Comparison of ENCODE assay signal across 20 mouse cellular contexts in the genomic region with DNA sequence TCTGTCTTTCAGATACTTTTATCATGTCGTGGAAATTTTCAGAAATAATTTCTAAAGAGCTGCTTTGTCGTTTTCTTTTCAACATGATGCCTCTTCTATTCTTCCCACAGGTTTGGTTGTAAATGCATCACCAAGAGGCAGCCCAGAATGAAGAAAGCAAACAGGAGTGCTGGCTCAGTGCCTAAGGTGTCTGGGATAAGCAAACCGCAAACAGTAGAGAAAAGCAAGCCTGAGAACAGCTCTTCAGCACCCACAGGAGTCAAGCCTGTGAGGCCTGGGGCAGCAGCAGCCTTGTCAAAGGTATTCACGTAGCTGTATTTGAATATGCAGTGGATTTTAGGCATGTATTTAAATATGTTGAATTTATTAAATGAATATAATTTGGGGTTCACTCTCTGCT. TPM values are rescaled to one million over a fixed set of nuclear protein-coding genes. Genes with fewer than 3 reads are reported as not detected.
DNase-seq lines count a peak whose midpoint lies in the region; ATAC-seq lines count a peak whose summit lies in the region.
"Had no signal": no experiment of that assay in that cellular context is flagged by ENCODE, and none has a peak within 500 bp of the region (broad histone marks: within the 10 kb centered on the region; RNA-seq: fewer than 3 reads in every experiment).

No protein-coding gene starts in this region.

- DNase-seq in forebrain, embryonic 14.5 days (ENCODE audit: low spot score) = peak; percentile 24
- DNase-seq in forebrain, embryonic 11.5 days (ENCODE audit: low spot score) = no peak
- peak; percentile 63 for DNase-seq in urinary bladder, postnatal 14 days (ENCODE audit: low spot score)
- no peak for DNase-seq in urinary bladder, adult 2 months (ENCODE audit: low spot score)
- DNase-seq in lung, postnatal 10 days = peak; percentile 46
- DNase-seq in spleen, adult 12 weeks (ENCODE audit: low spot score) = no peak
- DNase-seq in layer of hippocampus, postnatal 14 days (ENCODE audit: low spot score in 2 of 2) = no peak
- DNase-seq: adrenal gland, postnatal 25 days; embryo, embryonic 11 days; heart, adult 18-20 months; kidney, adult 11 months; kidney, postnatal 10 days; right cerebral cortex, postnatal 14 days had no signal

- no peak overlapping the region for H3K9ac ChIP-seq in forebrain, embryonic 14.5 days (ENCODE audit: low read length)
- no peak overlapping the region for H3K9ac ChIP-seq in forebrain, embryonic 11.5 days (ENCODE audit: low read length)
- H3K9ac ChIP-seq: heart, embryonic 15.5 days; limb, embryonic 12.5 days; liver, embryonic 14.5 days; midbrain, embryonic 15.5 days had no signal

- no peak for ATAC-seq in forebrain, embryonic 14.5 days
- no peak for ATAC-seq in forebrain, embryonic 11.5 days (replicated peaks; ENCODE audit: low FRiP score)
- ATAC-seq: forebrain, embryonic 16.5 days; hindbrain, postnatal 0 days; midbrain, embryonic 15.5 days had no signal

- H3K27ac ChIP-seq in forebrain, embryonic 14.5 days (ENCODE audit: low read depth, low read length) = no peak overlapping the region
- H3K27ac ChIP-seq in forebrain, embryonic 11.5 days (ENCODE audit: low read depth, low read length) = no peak overlapping the region
- H3K27ac ChIP-seq: heart, embryonic 15.5 days; hindbrain, postnatal 0 days; left cerebral cortex, adult 2 months; limb, embryonic 12.5 days; liver, embryonic 14.5 days; midbrain, embryonic 15.5 days had no signal

- H3K9me3 ChIP-seq in forebrain, embryonic 14.5 days (replicated peaks; ENCODE audit: control insufficient read depth, low read length) = no peaks in the 10 kb centered on the region
- no peaks in the 10 kb centered on the region for H3K9me3 ChIP-seq in forebrain, embryonic 11.5 days (ENCODE audit: control insufficient read depth, low read length)
- H3K9me3 ChIP-seq: heart, embryonic 15.5 days; limb, embryonic 12.5 days; midbrain, embryonic 15.5 days had no signal

- no peak overlapping the region for H3K4me3 ChIP-seq in forebrain, embryonic 14.5 days (ENCODE audit: low read depth, low read length)
- H3K4me3 ChIP-seq in forebrain, embryonic 11.5 days (ENCODE audit: low read depth, low read length) = no peak overlapping the region
- H3K4me3 ChIP-seq: heart, embryonic 15.5 days; left cerebral cortex, adult 2 months; limb, embryonic 12.5 days; midbrain, embryonic 15.5 days had no signal

- peaks cover 2% of the 10 kb centered on the region; the same call in 1 of the 2 replicates for H3K4me1 ChIP-seq in forebrain, embryonic 14.5 days (ENCODE audit: control insufficient read depth, insufficient read depth, low read length)
- no peaks in the 10 kb centered on the region for H3K4me1 ChIP-seq in forebrain, embryonic 11.5 days (replicated peaks; ENCODE audit: control insufficient read depth, insufficient read depth, low read length)
- H3K4me1 ChIP-seq: heart, embryonic 15.5 days; limb, embryonic 12.5 days; midbrain, embryonic 15.5 days had no signal

- H3K36me3 ChIP-seq in forebrain, embryonic 14.5 days (ENCODE audit: control insufficient read depth, insufficient read depth, low read length) = peaks cover 30% of the 10 kb centered on the region
- H3K36me3 ChIP-seq in forebrain, embryonic 11.5 days (ENCODE audit: control insufficient read depth, insufficient read depth, low read length) = peaks cover 4% of the 10 kb centered on the region; the same call in 1 of the 2 replicates

- H3K27me3 ChIP-seq in forebrain, embryonic 14.5 days (replicated peaks; ENCODE audit: control insufficient read depth, insufficient read depth, low read length) = no peaks in the 10 kb centered on the region
- no peaks in the 10 kb centered on the region for H3K27me3 ChIP-seq in forebrain, embryonic 11.5 days (ENCODE audit: control insufficient read depth, insufficient read depth, low read length)
- H3K27me3 ChIP-seq: heart, embryonic 15.5 days; limb, embryonic 12.5 days; midbrain, embryonic 15.5 days had no signal

- no peak overlapping the region for H3K4me2 ChIP-seq in forebrain, embryonic 14.5 days (ENCODE audit: low read length)
- no peak overlapping the region for H3K4me2 ChIP-seq in forebrain, embryonic 11.5 days (ENCODE audit: low read depth, low read length, severe bottlenecking)
- H3K4me2 ChIP-seq: heart, embryonic 15.5 days; limb, embryonic 12.5 days; midbrain, embryonic 15.5 days had no signal

- WGBS in forebrain, embryonic 14.5 days = 75% methylated on average over 4 of the region's 4 CpGs
- WGBS in forebrain, embryonic 11.5 days = 92% methylated on average over 4 of the region's 4 CpGs

RNA-seq across cellular contexts. Expression of a gene that starts 18.7 kb away (rescaled TPM):
- 24.3 and 29.6 TPM in 2 replicates for polyA plus RNA-seq in forebrain, embryonic 14.5 days (2014; fragmentation: Nextera tagmentation; extraction: Ambion mirVana)
- polyA plus RNA-seq in forebrain, embryonic 11.5 days (2014; fragmentation: Nextera tagmentation; extraction: Ambion mirVana) = 29.0 and 29.4 TPM in 2 replicates
- 23.5 and 33.1 TPM in 2 replicates for polyA plus RNA-seq in urinary bladder, adult 2 months (2012; rRNA removed)
- total RNA-seq in layer of hippocampus, postnatal 14 days (2021) = 10 to 100 TPM; 46.5 to 49.5 TPM

Comparison
In these comparisons a context has a peak if more than half of its experiments do, and no peak if none do; other contexts are left out.
1. DNase-seq: peak in forebrain, embryonic 14.5 days (single experiment), urinary bladder, postnatal 14 days (single experiment) and lung, postnatal 10 days (single experiment); none in forebrain, embryonic 11.5 days (single experiment), urinary bladder, adult 2 months (single experiment), spleen, adult 12 weeks (single experiment) and layer of hippocampus, postnatal 14 days (0 of 2).